Mouse (Mus musculus) midbrain, embryonic 14.5 days (tissue): ENCODE results near the gene OR5BS1P. TPM values are rescaled to one million over a fixed set of nuclear protein-coding genes. Genes with fewer than 3 reads are reported as not detected.
A peak's percentile ranks its signal among the peaks of the same experiment; 100 is the strongest.

ENCODE experiments used
- ATAC-seq: fragments of 200-750 bp; cut with Nextera tagmentation; 2 replicates; pipeline ENCODE4 v1.8.0; 2017; ENCODE audit warnings: moderate number of reproducible peaks, moderate library complexity; ENCODE audit not compliant: low FRiP score, low TSS enrichment
- DNase-seq: peaks from one replicate; pipeline ENCODE4 v3.0.0-alpha.2; 2015
- H3K27ac ChIP-seq: fragments of 300-500 bp; sonication (generic); replicated peaks from 2 replicates; pipeline ENCODE4 v1.5.1; 2014; ENCODE audit warnings: mild to moderate bottlenecking, low read depth, low read length, moderate library complexity
- H3K27me3 ChIP-seq: fragments of 300-500 bp; sonication (generic); 2 replicates; pipeline ENCODE4 v1.6.1; 2014; ENCODE audit warnings: low read length, control low read depth, mixed read lengths; ENCODE audit not compliant: control insufficient read depth, insufficient read depth
- H3K36me3 ChIP-seq: fragments of 300-500 bp; sonication (generic); 2 replicates; pipeline ENCODE4 v1.6.1; 2014; ENCODE audit warnings: low read length, control low read depth; ENCODE audit not compliant: control insufficient read depth, insufficient read depth
- H3K4me1 ChIP-seq: fragments of 300-500 bp; sonication (generic); 2 replicates; pipeline ENCODE4 v1.6.1; 2014; ENCODE audit warnings: mild to moderate bottlenecking, antibody characterized with exemption, low read length, control low read depth; ENCODE audit not compliant: control insufficient read depth, insufficient read depth
- H3K4me2 ChIP-seq: fragments of 300-500 bp; sonication (generic); 2 replicates; pipeline ENCODE4 v1.6.1; 2014; ENCODE audit warnings: mild to moderate bottlenecking, low read length, moderate library complexity
- H3K4me3 ChIP-seq: fragments of 300-500 bp; sonication (generic); replicated peaks from 2 replicates; pipeline ENCODE4 v1.5.1; 2014; ENCODE audit warnings: low read depth, low read length
- H3K9ac ChIP-seq: fragments of 300-500 bp; sonication (generic); replicated peaks from 2 replicates; pipeline ENCODE4 v1.6.1; 2014; ENCODE audit warnings: mild to moderate bottlenecking, low read length, moderate library complexity
- H3K9me3 ChIP-seq: fragments of 300-500 bp; sonication (generic); 2 replicates; pipeline ENCODE4 v1.6.1; 2016; ENCODE audit warnings: low read length, control low read depth, mixed read lengths; ENCODE audit not compliant: control insufficient read depth
- WGBS: fragments of 180-500 bp; shearing (Covaris S2); extraction: QIAGEN DNeasy Blood & Tissue Kit; methylation state at CpG from one replicate; pipeline ENCODE4 v1.1.7; 2014; 5-methylcytosine and 5-hydroxymethylcytosine counted together
- polyA plus RNA-seq: library from polyadenylated mRNA; unstranded; fragments of >200 nt; fragmentation: Nextera tagmentation; extraction: Ambion mirVana; gene quantifications from 2 replicates; pipeline ENCODE4 v1.2.1, GENCODE M21; 2014

Gene OR5BS1P
- polyA plus RNA-seq, 1 experiment from 2014 or later: not detected

- DNase-seq (no peak), ATAC-seq (no peak)
- no peaks in the 10 kb centered on the region for H3K36me3 ChIP-seq
- H3K4me2 ChIP-seq: no peak overlapping the region
- WGBS: 91% methylated on average over 13 of the region's 13 CpGs
- no peak overlapping the region for H3K27ac ChIP-seq
- H3K9me3 ChIP-seq: no peaks in the 10 kb centered on the region
- H3K4me3 ChIP-seq: no peak overlapping the region
- H3K9ac ChIP-seq: no peak overlapping the region
- no peaks in the 10 kb centered on the region for H3K27me3 ChIP-seq
- H3K4me1 ChIP-seq: no peaks in the 10 kb centered on the region
Measured at GRCm38 (mm10) chr15:98471539-98471938, 1.8 kb downstream of the OR5BS1P start.

- Histone ChIP-seq H3K9me3 (no peaks in the 10 kb centered on the region), H3K27ac (no peak overlapping the region), H3K36me3 (no peaks in the 10 kb centered on the region), H3K27me3 (no peaks in the 10 kb centered on the region), H3K4me3 (no peak overlapping the region), H3K4me1 (no peaks in the 10 kb centered on the region), H3K9ac (no peak overlapping the region), H3K4me2 (no peak overlapping the region)
- DNase-seq (no peak), ATAC-seq (no peak)
- 74% methylated on average over 10 of the region's 10 CpGs for WGBS
Measured at GRCm38 (mm10) chr15:98474958-98475357, 5.3 kb downstream of the OR5BS1P start.

- Histone ChIP-seq H3K4me3 (no peak overlapping the region), H3K4me1 (no peaks in the 10 kb centered on the region), H3K9ac (no peak overlapping the region), H3K27ac (no peak overlapping the region), H3K27me3 (no peaks in the 10 kb centered on the region), H3K36me3 (no peaks in the 10 kb centered on the region), H3K4me2 (no peak overlapping the region), H3K9me3 (no peaks in the 10 kb centered on the region)
- DNase-seq: peak; percentile 42
- WGBS: 59% methylated on average over 10 of the region's 10 CpGs
- no peak for ATAC-seq
Measured at GRCm38 (mm10) chr15:98475382-98475781, 5.7 kb downstream of the OR5BS1P start.

- ATAC-seq: no peak
- no peaks in the 10 kb centered on the region for H3K4me1 ChIP-seq
- H3K4me3 ChIP-seq: no peak overlapping the region
- no peak for DNase-seq
- H3K27ac ChIP-seq: no peak overlapping the region
- no peaks in the 10 kb centered on the region for H3K36me3 ChIP-seq
- no peak overlapping the region for H3K9ac ChIP-seq
- no peak overlapping the region for H3K4me2 ChIP-seq
- no peaks in the 10 kb centered on the region for H3K9me3 ChIP-seq
- no peaks in the 10 kb centered on the region for H3K27me3 ChIP-seq
- 81% methylated on average over 5 of the region's 5 CpGs for WGBS
Measured at GRCm38 (mm10) chr15:98476281-98476680, 6.6 kb downstream of the OR5BS1P start.

GRCm38 (mm10) chr15:98479568-98480102 lies 9.9 kb downstream of the OR5BS1P start:
- DNase-seq (no peak), ATAC-seq (no peak)
- WGBS: 65% methylated on average over 7 of the region's 7 CpGs
- Histone ChIP-seq H3K36me3 (no peaks in the 10 kb centered on the region), H3K9me3 (no peaks in the 10 kb centered on the region), H3K27ac (no peak overlapping the region), H3K4me2 (no peak overlapping the region), H3K4me3 (no peak overlapping the region), H3K4me1 (no peaks in the 10 kb centered on the region), H3K27me3 (no peaks in the 10 kb centered on the region), H3K9ac (no peak overlapping the region)

- WGBS: 59% methylated on average over 3 of the region's 3 CpGs
- ATAC-seq (no peak), DNase-seq (no peak)
- Histone ChIP-seq H3K36me3 (no peaks in the 10 kb centered on the region), H3K9ac (no peak within 1 kb of the TSS), H3K4me2 (no peak within 1 kb of the TSS), H3K27ac (no peak within 1 kb of the TSS), H3K4me3 (no peak within 1 kb of the TSS), H3K27me3 (no peaks in the 10 kb centered on the region), H3K4me1 (no peaks in the 10 kb centered on the region), H3K9me3 (no peaks in the 10 kb centered on the region)
Measured at GRCm38 (mm10) chr15:98482701-98483100, 13.0 kb downstream of the OR5BS1P start, which contains the start of gene Lalba. TSS of gene Lalba (minus strand) at chr15:98482721.

GRCm38 (mm10) chr15:98483907-98484886 lies 14.5 kb downstream of the OR5BS1P start:
- no peaks in the 10 kb centered on the region for H3K9me3 ChIP-seq
- no peaks in the 10 kb centered on the region for H3K4me1 ChIP-seq
- H3K27me3 ChIP-seq: no peaks in the 10 kb centered on the region
- ATAC-seq: no peak
- no peak overlapping the region for H3K9ac ChIP-seq
- WGBS: 83% methylated on average over 18 of the region's 18 CpGs
- H3K36me3 ChIP-seq: no peaks in the 10 kb centered on the region
- no peak overlapping the region for H3K4me2 ChIP-seq
- no peak overlapping the region for H3K4me3 ChIP-seq
- no peak overlapping the region for H3K27ac ChIP-seq
- DNase-seq: no peak

GRCm38 (mm10) chr15:98486433-98487021 lies 16.8 kb downstream of the OR5BS1P start:
- DNase-seq (no peak), ATAC-seq (no peak)
- H3K4me2 ChIP-seq: no peak overlapping the region
- H3K9me3 ChIP-seq: no peaks in the 10 kb centered on the region
- H3K27ac ChIP-seq: no peak overlapping the region
- H3K4me3 ChIP-seq: no peak overlapping the region
- no peaks in the 10 kb centered on the region for H3K4me1 ChIP-seq
- H3K36me3 ChIP-seq: no peaks in the 10 kb centered on the region
- no peak overlapping the region for H3K9ac ChIP-seq
- 96% methylated on average over 8 of the region's 8 CpGs for WGBS
- H3K27me3 ChIP-seq: no peaks in the 10 kb centered on the region
